Mouse (Mus musculus): ENCODE results near the gene Gm21954. TPM values are rescaled to one million over a fixed set of nuclear protein-coding genes. Genes with fewer than 3 reads are reported as not detected.

Gm21954 gene
- total and polyA plus RNA-seq, 3 experiments = not detected

GRCm38 (mm10) chr3:55494348-55494747 is 22.3 kb upstream of the Gm21954 start:
- Histone ChIP-seq H3K27me3 (replicated peaks) (no peaks in the 10 kb centered on the region), H3K4me1 (ENCODE audit: control insufficient read depth in 1 of 2, insufficient read depth in 2 of 2) (no peaks in the 10 kb centered on the region), H3K9me3 (replicated peaks; ENCODE audit: low read length) (peaks cover 57% of the 10 kb centered on the region), H3K4me3 (replicated peaks in 1 of 3; ENCODE audit: low read depth in 2 of 3, low read length in 2 of 3, poor library complexity in 1 of 3) (no peak overlapping the region), H3K36me3 (replicated peaks in 1 of 2; ENCODE audit: control insufficient read depth in 1 of 2, insufficient read depth in 1 of 2, low read length in 1 of 2) (no peaks in the 10 kb centered on the region), H3K9ac (ENCODE audit: insufficient read depth, low read depth) (no peak overlapping the region), H3K27ac (ENCODE audit: insufficient read depth, low read depth) (no peak overlapping the region), H3K79me2 (replicated peaks; ENCODE audit: control insufficient read depth, extremely low read depth, insufficient read depth, poor library complexity, severe bottlenecking) (no peaks in the 10 kb centered on the region), H3K4me2 (ENCODE audit: insufficient read depth, low read depth, poor library complexity, severe bottlenecking) (no peak overlapping the region)
- dilution Hi-C loops (cut with MboI; ENCODE audit: extremely low pct_ligation_motif_present, extremely low pct_unique_long_range_greater_than_20kb, low sequenced_read_pairs) = no loop called here
- TF ChIP-seq EP300 (IDR thresholded peaks at IDR 0.05; ENCODE audit: low read length) = no peak
- no peak for TF ChIP-seq RAD21 (IDR thresholded peaks at IDR 0.05; ENCODE audit: low read depth, low read length)
- no peak for TF ChIP-seq MAFK (IDR thresholded peaks at IDR 0.05; ENCODE audit: insufficient replicate concordance, low read length)
- TF ChIP-seq MEF2A (IDR thresholded peaks at IDR 0.05; ENCODE audit: borderline replicate concordance, low read depth, low read length) = no peak
- no peak for TF ChIP-seq NELFE (IDR thresholded peaks at IDR 0.05; ENCODE audit: low read depth, low read length)
- no peak for TF ChIP-seq CTCF (conservative IDR thresholded peaks at IDR 0.05 in 1 of 2, IDR thresholded peaks at IDR 0.05 in 1 of 2; ENCODE audit: low read depth in 2 of 2, low read length in 2 of 2)
- no peak for TF ChIP-seq TBP (conservative IDR thresholded peaks at IDR 0.05; ENCODE audit: low read depth, low read length)
- TF ChIP-seq NRF1 (IDR thresholded peaks at IDR 0.05; ENCODE audit: low read depth, low read length) = no peak
- TF ChIP-seq MXI1 (IDR thresholded peaks at IDR 0.05; ENCODE audit: low read depth, low read length) = no peak
- no peak for TF ChIP-seq KAT2A (IDR thresholded peaks at IDR 0.05; ENCODE audit: insufficient replicate concordance, low read length)
- TF ChIP-seq ZMIZ1 (IDR thresholded peaks at IDR 0.05; ENCODE audit: low read depth, low read length) = no peak
- TF ChIP-seq CHD1 (IDR thresholded peaks at IDR 0.05; ENCODE audit: low read depth, low read length) = no peak
- TF ChIP-seq JUN (IDR thresholded peaks at IDR 0.05; ENCODE audit: insufficient read depth, low read depth, low read length) = no peak
- TF ChIP-seq GABPA (IDR thresholded peaks at IDR 0.05; ENCODE audit: insufficient replicate concordance, low read depth, low read length) = no peak
- no peak for DNase-seq (ENCODE audit: extremely low read depth)
- in situ Hi-C loops (cut with MboI; ENCODE audit: low pct_ligation_motif_present, low pct_unique_long_range_greater_than_20kb, low sequenced_read_pairs) = no loop called here

- Histone ChIP-seq H3K79me2 (replicated peaks; ENCODE audit: control insufficient read depth, extremely low read depth, insufficient read depth, poor library complexity, severe bottlenecking) (no peaks in the 10 kb centered on the region), H3K36me3 (replicated peaks in 1 of 2; ENCODE audit: control insufficient read depth in 1 of 2, insufficient read depth in 1 of 2, low read length in 1 of 2) (no peaks in the 10 kb centered on the region), H3K27ac (ENCODE audit: insufficient read depth, low read depth) (no peak overlapping the region), H3K4me2 (ENCODE audit: insufficient read depth, low read depth, poor library complexity, severe bottlenecking) (no peak overlapping the region), H3K9me3 (replicated peaks; ENCODE audit: low read length) (peaks cover 52% of the 10 kb centered on the region), H3K9ac (ENCODE audit: insufficient read depth, low read depth) (no peak overlapping the region), H3K27me3 (replicated peaks) (no peaks in the 10 kb centered on the region), H3K4me3 (replicated peaks in 1 of 3; ENCODE audit: low read depth in 2 of 3, low read length in 2 of 3, poor library complexity in 1 of 3) (no peak overlapping the region), H3K4me1 (ENCODE audit: control insufficient read depth in 1 of 2, insufficient read depth in 2 of 2) (no peaks in the 10 kb centered on the region)
- DNase-seq (ENCODE audit: extremely low read depth) = no peak
- dilution Hi-C loops (cut with MboI; ENCODE audit: extremely low pct_ligation_motif_present, extremely low pct_unique_long_range_greater_than_20kb, low sequenced_read_pairs) = no loop called here
- TF ChIP-seq CHD1 (IDR thresholded peaks at IDR 0.05; ENCODE audit: low read depth, low read length) (no peak), TBP (conservative IDR thresholded peaks at IDR 0.05; ENCODE audit: low read depth, low read length) (no peak), MXI1 (IDR thresholded peaks at IDR 0.05; ENCODE audit: low read depth, low read length) (no peak), USF1 (IDR thresholded peaks at IDR 0.05; ENCODE audit: low read depth, low read length) (no peak), NRF1 (IDR thresholded peaks at IDR 0.05; ENCODE audit: low read depth, low read length) (no peak), MAFK (IDR thresholded peaks at IDR 0.05; ENCODE audit: insufficient replicate concordance, low read length) (no peak), NELFE (IDR thresholded peaks at IDR 0.05; ENCODE audit: low read depth, low read length) (no peak), ZNF384 (IDR thresholded peaks at IDR 0.05; ENCODE audit: low read depth, low read length) (no peak), RAD21 (IDR thresholded peaks at IDR 0.05; ENCODE audit: low read depth, low read length) (no peak), CHD2 (IDR thresholded peaks at IDR 0.05; ENCODE audit: low read length) (no peak), EP300 (IDR thresholded peaks at IDR 0.05; ENCODE audit: low read length) (no peak)
- in situ Hi-C loops (cut with MboI; ENCODE audit: low pct_ligation_motif_present, low pct_unique_long_range_greater_than_20kb, low sequenced_read_pairs) = no loop called here
Measured at GRCm38 (mm10) chr3:55492021-55492420, 20.0 kb upstream of the Gm21954 start.
